Mouse (Mus musculus): ENCODE measurements around the gene L3mbtl3.

L3mbtl3 gene

DNA sequence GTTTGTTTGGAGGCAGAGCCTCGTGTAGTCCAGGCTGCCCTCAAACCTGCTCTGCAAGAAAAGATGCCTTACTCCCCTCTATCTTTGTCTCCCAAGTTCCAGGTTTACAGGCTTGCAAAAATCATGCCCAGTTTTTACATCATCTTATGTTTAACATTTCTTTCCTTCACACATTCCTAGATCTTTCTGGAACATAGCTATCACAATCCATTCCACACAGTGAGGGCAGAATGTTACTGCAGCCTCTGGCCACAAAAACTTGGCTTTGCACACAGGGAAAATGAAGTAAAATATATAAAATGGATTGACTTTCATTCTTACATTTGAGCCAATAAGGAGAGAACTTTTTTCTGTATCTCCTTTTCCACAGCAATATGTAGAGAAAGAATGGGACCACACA, 136.7 kb downstream of the L3mbtl3 start:
- no peak for DNase-seq (ENCODE audit: low spot score)

DNA sequence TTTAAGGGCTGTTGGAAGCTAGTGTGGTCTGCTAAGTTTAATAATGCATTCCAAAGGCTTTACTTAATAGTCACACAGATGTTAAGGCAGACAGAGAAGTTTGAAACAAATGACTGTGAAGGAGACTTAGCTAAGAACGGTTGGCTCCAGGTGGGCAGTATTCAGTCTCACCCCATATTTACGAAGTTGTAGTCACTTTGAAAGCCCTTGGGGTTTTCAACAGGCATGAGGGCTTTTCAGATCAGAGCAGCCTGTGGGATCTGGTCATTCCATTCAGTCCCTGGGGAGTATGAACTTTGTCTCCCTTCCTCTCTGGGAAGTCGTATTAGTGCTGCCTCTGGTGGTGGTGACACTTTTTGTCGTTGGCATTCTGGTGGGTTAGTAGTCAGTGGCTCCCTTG, 137.2 kb downstream of the L3mbtl3 start:
- DNase-seq (ENCODE audit: low spot score), result peak; percentile 9

DNA sequence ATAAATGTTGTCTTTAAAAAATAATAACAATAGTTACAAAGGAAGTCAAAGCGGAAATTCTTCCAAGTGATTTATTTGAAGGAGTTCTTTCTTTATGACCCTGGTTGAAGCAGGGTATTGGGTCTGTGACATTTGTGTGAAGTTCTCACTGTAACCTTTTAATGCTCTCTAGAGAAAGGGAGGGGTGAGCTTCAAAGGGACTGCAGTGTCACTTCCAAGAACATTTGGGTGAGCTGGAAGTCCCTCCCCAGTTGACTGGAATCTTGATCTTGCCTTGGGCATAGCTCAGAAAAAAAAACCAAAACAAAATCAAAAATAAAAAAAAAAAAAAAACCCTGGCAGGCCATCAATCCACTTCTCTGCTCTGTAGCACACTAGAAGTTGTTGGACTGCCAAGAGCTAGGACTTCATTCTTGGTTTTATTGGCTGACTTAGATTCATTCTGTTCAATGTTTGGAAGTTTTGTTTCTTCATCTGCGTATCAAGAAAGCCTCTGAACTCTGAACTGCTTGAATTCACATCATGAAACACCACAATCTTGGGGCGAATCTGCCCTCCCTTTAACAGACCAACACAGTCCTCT, 143.6 kb downstream of the L3mbtl3 start:
- DNase-seq (ENCODE audit: low spot score), result peak; percentile 70

DNA sequence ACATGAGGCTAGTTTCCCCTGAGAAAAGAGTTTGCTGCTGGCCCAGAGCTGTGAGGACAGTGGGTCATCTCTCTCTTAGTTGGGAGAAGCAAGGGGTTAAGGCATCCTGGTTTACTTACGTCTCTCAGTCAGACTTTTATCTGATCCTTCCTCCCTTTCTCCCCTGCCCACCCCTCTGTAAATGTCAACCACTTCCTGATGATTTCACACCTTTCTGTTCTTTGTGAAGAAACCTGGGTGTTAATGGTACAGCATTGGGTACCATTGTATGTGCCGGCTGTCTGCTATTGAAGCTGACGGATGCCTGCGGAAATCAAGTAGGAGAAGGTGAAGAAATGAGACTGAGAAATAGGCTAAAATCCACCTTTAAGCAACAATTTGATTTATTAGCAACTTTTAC, 146.3 kb downstream of the L3mbtl3 start, which contains the start of gene Samd3:
Gene Samd3 (plus strand): TSS at position 220 of the 400 bp plus-strand sequence.
- DNase-seq (ENCODE audit: low spot score), result no peak

DNA sequence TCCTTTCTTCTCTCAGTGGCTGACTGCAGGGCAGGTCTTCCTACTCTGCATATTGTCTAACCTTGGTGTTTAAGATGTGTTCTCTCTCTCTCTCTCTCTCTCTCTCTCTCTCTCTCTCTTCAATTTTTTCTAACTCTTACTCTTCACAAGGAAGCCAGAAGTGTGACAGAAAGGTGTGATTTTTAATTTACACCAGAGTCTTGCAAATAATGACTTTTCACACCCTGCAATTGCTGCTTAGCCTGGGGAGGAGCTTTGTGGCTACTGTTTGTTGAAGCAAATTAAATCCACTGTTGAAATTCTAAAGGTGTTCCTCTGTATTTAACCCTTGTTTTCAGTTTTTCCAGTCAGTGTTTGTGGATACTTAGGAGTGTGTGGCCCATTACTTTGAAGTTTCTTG, 147.6 kb downstream of the L3mbtl3 start:
- no peak for DNase-seq (ENCODE audit: low spot score)

DNA sequence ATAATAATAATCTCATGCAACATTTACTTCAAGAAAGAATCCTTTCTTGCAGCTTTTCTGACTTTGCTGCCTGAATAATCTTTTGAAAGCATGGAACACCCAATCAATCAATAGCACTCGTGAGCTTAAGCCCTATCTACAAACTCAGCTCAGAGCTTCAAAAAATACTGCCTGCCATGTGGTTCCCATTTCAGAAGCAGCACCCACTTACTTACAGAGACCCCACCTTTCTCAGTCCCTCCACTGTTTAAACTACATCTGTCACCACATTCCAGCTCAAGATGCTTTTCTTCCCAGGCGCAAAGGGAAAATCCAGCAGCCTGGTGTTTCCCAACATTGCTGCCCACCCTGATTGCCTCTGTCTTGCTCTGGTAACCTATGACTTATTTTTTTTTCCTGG, 149.0 kb downstream of the L3mbtl3 start:
- DNase-seq (ENCODE audit: low spot score), result no peak

GRCm38 (mm10) chr10:26226241-26226640, 149.5 kb downstream of the L3mbtl3 start:
- DNase-seq (ENCODE audit: low spot score), result no peak
